Mouse (Mus musculus) neural tube, embryonic 14.5 days (tissue): ENCODE results near the gene Pcgf6. TPM values are rescaled to one million over a fixed set of nuclear protein-coding genes. Genes with fewer than 3 reads are reported as not detected.

Source experiments
- ATAC-seq: fragments of 200-750 bp; cut with Nextera tagmentation; 2 replicates; pipeline ENCODE4 v1.8.0; 2017; ENCODE audit warnings: low read depth, mild to moderate bottlenecking, moderate TSS enrichment, moderate library complexity
- H3K27ac ChIP-seq: fragments of 300-500 bp; sonication (generic); 2 replicates; pipeline ENCODE4 v1.5.1; 2014; ENCODE audit warnings: low read depth, mild to moderate bottlenecking, control low read depth, low read length, moderate library complexity, mixed read lengths
- H3K27me3 ChIP-seq: fragments of 300-500 bp; sonication (generic); 2 replicates; pipeline ENCODE4 v1.6.1; 2014; ENCODE audit warnings: low read length; ENCODE audit not compliant: control insufficient read depth, insufficient read depth
- H3K36me3 ChIP-seq: fragments of 300-500 bp; sonication (generic); 2 replicates; pipeline ENCODE4 v1.6.1; 2014; ENCODE audit warnings: low read length, mixed read lengths; ENCODE audit not compliant: control insufficient read depth, insufficient read depth
- H3K4me1 ChIP-seq: fragments of 300-500 bp; sonication (generic); 2 replicates; pipeline ENCODE4 v1.6.1; 2014; ENCODE audit warnings: low read length; ENCODE audit not compliant: control insufficient read depth, insufficient read depth
- H3K4me2 ChIP-seq: fragments of 300-500 bp; sonication (generic); 2 replicates; pipeline ENCODE4 v1.6.1; 2014; ENCODE audit warnings: mild to moderate bottlenecking, low read depth, low read length, control low read depth
- H3K4me3 ChIP-seq: fragments of 300-500 bp; sonication (generic); 2 replicates; pipeline ENCODE4 v1.5.1; 2014; ENCODE audit warnings: low read depth, low read length, control low read depth, mixed read lengths
- H3K9ac ChIP-seq: fragments of 300-500 bp; sonication (generic); replicated peaks from 2 replicates; pipeline ENCODE4 v1.6.1; 2014; ENCODE audit warnings: low read depth, mild to moderate bottlenecking, control low read depth, low read length, mixed read lengths
- H3K9me3 ChIP-seq: fragments of 300-500 bp; sonication (generic); 2 replicates; pipeline ENCODE4 v1.6.1; 2016; ENCODE audit warnings: low read length; ENCODE audit not compliant: control insufficient read depth
- WGBS: fragments of 180-500 bp; shearing (Covaris S2); extraction: QIAGEN DNeasy Blood & Tissue Kit; methylation state at CpG from one replicate; pipeline ENCODE4 v1.1.7; 2014; 5-methylcytosine and 5-hydroxymethylcytosine counted together
- polyA plus RNA-seq: library from polyadenylated mRNA; unstranded; fragments of >200 nt; fragmentation: Nextera tagmentation; extraction: Ambion mirVana; gene quantifications from 2 replicates; pipeline ENCODE4 v1.2.1, GENCODE M21; 2014

Pcgf6 gene
- polyA plus RNA-seq, 1 experiment from 2014 or later, result 46.9 TPM

GRCm38 (mm10) chr19:47018330-47018729 lies 32.4 kb downstream of the Pcgf6 start:
- WGBS, result 2% methylated on average over 2 of the region's 2 CpGs
- peaks cover 33% of the 10 kb centered on the region for H3K36me3 ChIP-seq
- peak overlapping the region; percentile 96 for H3K9ac ChIP-seq
- H3K4me1 ChIP-seq, result peaks cover 15% of the 10 kb centered on the region; the same call in 1 of the 2 replicates
- H3K4me3 ChIP-seq, result peak overlapping the region; percentile 68
- ATAC-seq, result no peak
- peaks cover 7% of the 10 kb centered on the region; the same call in 1 of the 2 replicates for H3K27me3 ChIP-seq
- H3K27ac ChIP-seq, result peak overlapping the region; percentile 81
- no peaks in the 10 kb centered on the region for H3K9me3 ChIP-seq
- H3K4me2 ChIP-seq, result peak overlapping the region; percentile 71

GRCm38 (mm10) chr19:47017831-47018230 lies 32.9 kb downstream of the Pcgf6 start:
- peaks cover 15% of the 10 kb centered on the region; the same call in 1 of the 2 replicates for H3K4me1 ChIP-seq
- WGBS, result 0% methylated on average over 3 of the region's 3 CpGs
- no peak for ATAC-seq
- H3K9me3 ChIP-seq, result no peaks in the 10 kb centered on the region
- peak overlapping the region; percentile 71 for H3K4me2 ChIP-seq
- H3K4me3 ChIP-seq, result peak overlapping the region; percentile 68
- H3K27me3 ChIP-seq, result peaks cover 7% of the 10 kb centered on the region; the same call in 1 of the 2 replicates
- peaks cover 28% of the 10 kb centered on the region for H3K36me3 ChIP-seq
- H3K27ac ChIP-seq, result peak overlapping the region; percentile 81
- H3K9ac ChIP-seq, result peak overlapping the region; percentile 96

- under 1% methylated on average over 15 of the region's 15 CpGs for WGBS
- H3K4me2 ChIP-seq, result peak overlapping the region; percentile 71
- H3K9ac ChIP-seq, result peak overlapping the region; percentile 96
- H3K36me3 ChIP-seq, result peaks cover 15% of the 10 kb centered on the region; the same call in 1 of the 2 replicates
- peaks cover 7% of the 10 kb centered on the region; the same call in 1 of the 2 replicates for H3K27me3 ChIP-seq
- ATAC-seq, result no peak
- H3K4me1 ChIP-seq, result peaks cover 15% of the 10 kb centered on the region; the same call in 1 of the 2 replicates
- H3K4me3 ChIP-seq, result peak overlapping the region; percentile 68
- H3K9me3 ChIP-seq, result no peaks in the 10 kb centered on the region
- H3K27ac ChIP-seq, result peak overlapping the region; percentile 97
These were observed 34.2 kb downstream of the Pcgf6 start for GRCm38 (mm10) chr19:47016487-47016886.

- H3K27ac ChIP-seq, result peak overlapping the region; percentile 97
- peaks cover 7% of the 10 kb centered on the region; the same call in 1 of the 2 replicates for H3K27me3 ChIP-seq
- peak overlapping the region; percentile 96 for H3K9ac ChIP-seq
- no peaks in the 10 kb centered on the region for H3K9me3 ChIP-seq
- 3% methylated on average over 9 of the region's 9 CpGs for WGBS
- H3K4me3 ChIP-seq, result peak overlapping the region; percentile 68
- peaks cover 14% of the 10 kb centered on the region; the same call in 1 of the 2 replicates for H3K4me1 ChIP-seq
- peaks cover 9% of the 10 kb centered on the region; the same call in 1 of the 2 replicates for H3K36me3 ChIP-seq
- ATAC-seq, result no peak
- H3K4me2 ChIP-seq, result peak overlapping the region; percentile 71
These were observed 34.7 kb downstream of the Pcgf6 start for GRCm38 (mm10) chr19:47015965-47016364.

- ATAC-seq, result peak; percentile 6; the same call in 1 of the 2 replicates
- peak overlapping the region; percentile 97 for H3K27ac ChIP-seq
- H3K27me3 ChIP-seq, result peaks cover 7% of the 10 kb centered on the region; the same call in 1 of the 2 replicates
- H3K9me3 ChIP-seq, result no peaks in the 10 kb centered on the region
- peak overlapping the region; percentile 96 for H3K9ac ChIP-seq
- H3K36me3 ChIP-seq, result peaks cover 5% of the 10 kb centered on the region; the same call in 1 of the 2 replicates
- peak overlapping the region; percentile 68 for H3K4me3 ChIP-seq
- peaks cover 9% of the 10 kb centered on the region; the same call in 1 of the 2 replicates for H3K4me1 ChIP-seq
- WGBS, result under 1% methylated on average over 37 of the region's 37 CpGs
- H3K4me2 ChIP-seq, result peak overlapping the region; percentile 71
These were observed 35.3 kb downstream of the Pcgf6 start for GRCm38 (mm10) chr19:47015396-47015795.

GRCm38 (mm10) chr19:47014447-47015381 lies 36.0 kb downstream of the Pcgf6 start, which contains the start of the genes Ina and Nt5c2:
Gene Ina (plus strand): TSS chr19:47014698.
Gene Nt5c2 (minus strand): TSS chr19:47015153.
- Histone ChIP-seq H3K4me3 (peak within 1 kb of the TSS; percentile 68), H3K9ac (peak within 1 kb of the TSS; percentile 96), H3K36me3 (no peaks in the 10 kb centered on the region), H3K27me3 (peaks cover 7% of the 10 kb centered on the region; the same call in 1 of the 2 replicates), H3K9me3 (no peaks in the 10 kb centered on the region), H3K27ac (peak within 1 kb of the TSS; percentile 97), H3K4me1 (peaks cover 2% of the 10 kb centered on the region; the same call in 1 of the 2 replicates), H3K4me2 (peak within 1 kb of the TSS; percentile 71)
- under 1% methylated on average over 112 of the region's 124 CpGs for WGBS
- ATAC-seq, result peak; percentile 92

- Histone ChIP-seq H3K9me3 (no peaks in the 10 kb centered on the region), H3K4me2 (peak overlapping the region; percentile 71), H3K4me3 (peak overlapping the region; percentile 68), H3K9ac (peak overlapping the region; percentile 96), H3K27me3 (peaks cover 7% of the 10 kb centered on the region; the same call in 1 of the 2 replicates), H3K36me3 (no peaks in the 10 kb centered on the region), H3K27ac (peak overlapping the region; percentile 97), H3K4me1 (no peaks in the 10 kb centered on the region)
- peak; percentile 52 for ATAC-seq
- WGBS, result 1% methylated on average over 11 of the region's 11 CpGs
These were observed 36.6 kb downstream of the Pcgf6 start for GRCm38 (mm10) chr19:47014159-47014446.

GRCm38 (mm10) chr19:47013340-47014158 lies 37.2 kb downstream of the Pcgf6 start:
- Histone ChIP-seq H3K27me3 (peaks cover 7% of the 10 kb centered on the region; the same call in 1 of the 2 replicates), H3K9ac (peak overlapping the region; percentile 96), H3K4me2 (peak overlapping the region; percentile 71), H3K36me3 (no peaks in the 10 kb centered on the region), H3K27ac (peak overlapping the region; percentile 97), H3K4me1 (no peaks in the 10 kb centered on the region), H3K9me3 (no peaks in the 10 kb centered on the region), H3K4me3 (peak overlapping the region; percentile 68)
- 8% methylated on average over 20 of the region's 20 CpGs for WGBS
- no peak for ATAC-seq
